Mouse (Mus musculus) right cerebral cortex, adult 2 months (tissue): ENCODE measurements around the gene Cx3cr1.
"Not testable (repeated sequence)": the region's sequence is repeated elsewhere in the genome, so short reads cannot be mapped to it uniquely, and the experiment has no call there.

Experiments used
- DNase-seq, 2 experiments: peaks; one replicate each; pipeline ENCODE4 v3.0.0; 2021 to 2022; ENCODE audit warnings: low spot score in 2 of 2

The Cx3cr1 gene

GRCm38 (mm10) chr9:120027401-120028151 lies 42.1 kb downstream of the Cx3cr1 start:
- peak; percentile 54 to 55 for DNase-seq

GRCm38 (mm10) chr9:120024625-120025024 lies 45.1 kb downstream of the Cx3cr1 start:
- DNase-seq: no peak

- no peak for DNase-seq
Measured at GRCm38 (mm10) chr9:120024171-120024570, 45.5 kb downstream of the Cx3cr1 start.

GRCm38 (mm10) chr9:120023086-120023811 lies 46.4 kb downstream of the Cx3cr1 start, which contains the start of gene Xirp1:
Gene Xirp1, minus strand, starts transcription at chr9:120023598.
- DNase-seq: no peak

- no peak for DNase-seq
Measured at GRCm38 (mm10) chr9:120021164-120021563, 48.5 kb downstream of the Cx3cr1 start.

GRCm38 (mm10) chr9:120020285-120020890 lies 49.3 kb downstream of the Cx3cr1 start:
- DNase-seq: peak; percentile 88 to 89

GRCm38 (mm10) chr9:120016956-120017355 lies 52.7 kb downstream of the Cx3cr1 start:
- no peak for DNase-seq

- DNase-seq: no peak
Measured at GRCm38 (mm10) chr9:120014828-120015227, 54.9 kb downstream of the Cx3cr1 start.

- no peak for DNase-seq
Measured at GRCm38 (mm10) chr9:120013251-120013820, 56.3 kb downstream of the Cx3cr1 start.

GRCm38 (mm10) chr9:120012781-120013180 lies 56.9 kb downstream of the Cx3cr1 start:
- DNase-seq: no peak

GRCm38 (mm10) chr9:120012161-120012560 lies 57.5 kb downstream of the Cx3cr1 start:
- not testable (repeated sequence) for DNase-seq

- peak; percentile 74 for DNase-seq
Measured at GRCm38 (mm10) chr9:120011533-120011932, 58.1 kb downstream of the Cx3cr1 start.

- DNase-seq: peak; percentile 97 to 99
Measured at GRCm38 (mm10) chr9:120010781-120011511, 58.7 kb downstream of the Cx3cr1 start.

- no peak for DNase-seq
Measured at GRCm38 (mm10) chr9:120009871-120010270, 59.8 kb downstream of the Cx3cr1 start.

GRCm38 (mm10) chr9:120009226-120009841 lies 60.3 kb downstream of the Cx3cr1 start:
- DNase-seq: no peak

- no peak for DNase-seq
Measured at GRCm38 (mm10) chr9:120007833-120008232, 61.8 kb downstream of the Cx3cr1 start.

GRCm38 (mm10) chr9:120005936-120006335 lies 63.7 kb downstream of the Cx3cr1 start:
- DNase-seq: no peak

- DNase-seq: no peak
Measured at GRCm38 (mm10) chr9:120002893-120003292, 66.8 kb downstream of the Cx3cr1 start.

- DNase-seq: peak; percentile 80 to 85
Measured at GRCm38 (mm10) chr9:120001945-120002725, 67.5 kb downstream of the Cx3cr1 start.

GRCm38 (mm10) chr9:120000761-120001160 lies 68.9 kb downstream of the Cx3cr1 start:
- no peak for DNase-seq
